Mouse (Mus musculus) liver, adult 2 months (tissue): Measurements from ENCODE around the gene Rab11a.

Experiments used
- CTCF ChIP-seq: fragments of 200-500 bp; IDR thresholded peaks from 2 replicates; pipeline ENCODE4 v1.5.1; 2011; ENCODE audit warnings: low read depth, low read length, control low read depth
- POLR2A ChIP-seq: fragments of 200-500 bp; IDR thresholded peaks from 2 replicates; pipeline ENCODE4 v1.6.1; 2011; ENCODE audit warnings: low read length, control low read depth; ENCODE audit not compliant: insufficient read depth; ENCODE audit errors: extremely low read depth

- TF ChIP-seq CTCF: no peak
- TF ChIP-seq POLR2A: no peak
Measured at GRCm38 (mm10) chr9:64704073-64704840, 33.3 kb downstream of the Rab11a start.
